Mouse (Mus musculus): ENCODE results near the gene Plcd1. TPM values are rescaled to one million over a fixed set of nuclear protein-coding genes. Genes with fewer than 3 reads are reported as not detected.

The Plcd1 gene
- total RNA-seq, 2 experiments from 2014 or later, result not detected

DNA sequence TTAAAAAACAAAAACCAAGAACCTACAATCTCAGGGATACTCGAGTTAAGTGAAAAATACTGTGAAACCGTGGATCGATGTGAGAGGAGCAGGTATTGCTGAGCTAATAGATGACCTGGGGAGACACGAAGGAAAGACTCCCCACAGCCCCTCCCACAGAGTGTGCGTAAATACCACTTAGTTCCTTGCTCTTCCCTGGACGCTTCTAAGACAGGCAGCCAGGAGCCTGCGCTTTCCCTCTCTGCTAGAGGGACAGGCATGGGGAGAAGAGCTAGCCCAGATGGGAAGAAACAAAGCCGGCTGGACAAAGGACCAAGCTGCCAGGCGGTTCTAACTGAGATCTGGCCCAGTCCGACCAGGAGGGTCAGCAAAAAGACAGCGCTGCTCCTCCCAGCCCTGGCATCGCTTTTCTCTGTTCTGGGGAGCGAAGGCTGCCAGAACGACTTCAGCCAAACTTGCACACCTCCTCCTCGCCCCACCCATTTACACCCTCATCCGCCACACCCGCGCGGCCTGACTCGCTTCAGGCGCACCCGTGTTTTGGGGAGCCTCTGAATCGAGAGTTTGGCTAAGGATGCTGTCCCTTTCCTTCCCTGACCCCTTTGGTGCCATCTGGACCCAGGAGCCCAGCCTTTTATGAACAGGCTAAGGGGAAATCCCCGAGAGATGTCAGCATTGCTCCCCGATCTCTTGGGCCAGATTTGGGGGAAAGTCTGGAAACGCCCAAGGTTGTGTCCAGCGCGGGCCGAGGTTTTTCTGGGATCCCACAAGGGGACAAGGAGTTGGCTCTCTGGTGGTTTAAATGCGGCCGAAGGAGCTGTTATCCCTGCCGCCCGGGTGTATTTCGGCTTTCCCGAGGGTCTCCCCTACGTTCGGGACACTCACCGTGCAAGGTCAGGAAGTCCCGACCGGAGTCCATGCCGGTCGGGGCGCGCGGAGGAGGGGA, 556 bp downstream of the Plcd1 start:
- ATAC-seq (replicated peaks; ENCODE audit: poor library complexity, severe bottlenecking), result no peak

- ATAC-seq (replicated peaks; ENCODE audit: poor library complexity, severe bottlenecking), result no peak
These were observed 1.6 kb downstream of the Plcd1 start for GRCm38 (mm10) chr9:119091581-119092310.

DNA sequence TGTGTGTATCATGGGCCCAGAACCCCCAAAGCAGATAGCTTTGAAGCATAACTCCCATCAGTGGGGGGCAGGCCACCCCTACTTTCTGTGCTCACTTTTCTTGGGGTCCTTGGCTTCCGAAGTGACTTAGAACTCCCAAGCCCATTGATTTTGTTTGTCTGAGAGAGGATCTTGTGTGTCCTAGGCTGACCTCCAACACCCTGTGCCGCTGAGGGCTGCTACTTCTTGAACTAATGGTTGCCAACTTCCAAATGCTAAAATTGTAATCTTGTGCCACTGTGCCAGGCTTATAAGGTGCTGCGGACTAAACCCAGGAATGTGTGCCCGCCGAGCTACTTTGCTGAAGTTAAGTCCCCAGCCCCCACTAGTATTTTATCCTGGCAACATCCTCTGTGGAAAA, 2.8 kb downstream of the Plcd1 start:
- ATAC-seq (replicated peaks; ENCODE audit: poor library complexity, severe bottlenecking), result no peak

- no peak for ATAC-seq (replicated peaks; ENCODE audit: poor library complexity, severe bottlenecking)
These were observed 3.9 kb downstream of the Plcd1 start for GRCm38 (mm10) chr9:119089437-119089836.

DNA sequence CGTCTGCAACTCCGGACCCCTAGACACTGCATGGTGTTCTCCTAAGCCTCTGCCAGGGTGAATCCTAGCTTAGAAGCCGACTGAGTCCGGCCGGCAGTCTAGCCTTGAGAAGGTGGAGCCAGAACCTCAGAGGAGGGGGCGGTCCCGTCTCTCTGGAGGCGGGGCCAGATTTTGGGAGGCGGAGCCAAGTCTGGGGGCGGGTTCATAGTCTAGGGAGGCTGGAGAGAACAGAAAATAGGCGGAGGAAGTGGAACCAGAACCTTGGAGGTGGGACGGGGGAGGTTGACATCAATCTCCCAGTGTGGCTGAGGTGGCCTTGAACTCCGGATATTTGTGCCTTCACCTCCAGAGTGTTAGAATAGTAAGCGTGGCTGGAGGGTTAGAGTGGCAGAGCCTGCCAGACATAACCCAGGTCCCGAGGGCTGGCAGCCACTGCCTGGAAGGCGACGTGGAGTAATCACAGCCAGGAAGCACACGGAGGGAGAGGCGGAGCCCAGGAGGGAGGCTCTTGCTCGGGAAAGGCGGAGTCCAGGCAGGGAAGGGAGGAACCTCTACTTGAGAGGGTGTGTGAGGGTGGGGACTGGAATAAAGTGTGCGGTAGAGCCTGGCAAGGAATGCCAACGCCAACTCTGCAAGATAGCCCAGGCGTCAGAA, 5.0 kb downstream of the Plcd1 start:
- peak; percentile 89 for ATAC-seq (replicated peaks; ENCODE audit: poor library complexity, severe bottlenecking)

- ATAC-seq (replicated peaks; ENCODE audit: poor library complexity, severe bottlenecking), result no peak
These were observed 6.0 kb downstream of the Plcd1 start for GRCm38 (mm10) chr9:119087309-119087708.

GRCm38 (mm10) chr9:119086451-119086850, 6.9 kb downstream of the Plcd1 start:
- no peak for ATAC-seq (replicated peaks; ENCODE audit: poor library complexity, severe bottlenecking)

DNA sequence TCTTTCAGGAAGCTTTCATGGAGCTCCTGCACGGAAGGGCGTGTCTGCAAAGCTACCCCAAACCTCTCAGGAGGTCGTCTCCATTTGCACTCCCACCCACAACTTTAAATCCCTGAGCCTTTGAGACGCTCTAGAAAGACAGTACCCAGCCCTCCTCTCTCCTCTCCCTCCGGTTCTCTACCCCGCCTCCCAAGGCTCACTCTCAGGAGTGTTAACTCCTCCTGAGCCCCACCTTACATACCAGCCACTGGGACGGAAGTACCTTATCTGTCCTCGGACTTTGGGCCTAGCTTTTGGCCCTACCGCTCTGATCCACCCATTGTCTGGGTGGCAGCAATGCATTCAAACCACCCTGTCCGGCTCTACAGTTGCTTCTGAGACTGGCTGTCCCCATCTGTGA, 9.3 kb downstream of the Plcd1 start:
- no peak for ATAC-seq (replicated peaks; ENCODE audit: poor library complexity, severe bottlenecking)

DNA sequence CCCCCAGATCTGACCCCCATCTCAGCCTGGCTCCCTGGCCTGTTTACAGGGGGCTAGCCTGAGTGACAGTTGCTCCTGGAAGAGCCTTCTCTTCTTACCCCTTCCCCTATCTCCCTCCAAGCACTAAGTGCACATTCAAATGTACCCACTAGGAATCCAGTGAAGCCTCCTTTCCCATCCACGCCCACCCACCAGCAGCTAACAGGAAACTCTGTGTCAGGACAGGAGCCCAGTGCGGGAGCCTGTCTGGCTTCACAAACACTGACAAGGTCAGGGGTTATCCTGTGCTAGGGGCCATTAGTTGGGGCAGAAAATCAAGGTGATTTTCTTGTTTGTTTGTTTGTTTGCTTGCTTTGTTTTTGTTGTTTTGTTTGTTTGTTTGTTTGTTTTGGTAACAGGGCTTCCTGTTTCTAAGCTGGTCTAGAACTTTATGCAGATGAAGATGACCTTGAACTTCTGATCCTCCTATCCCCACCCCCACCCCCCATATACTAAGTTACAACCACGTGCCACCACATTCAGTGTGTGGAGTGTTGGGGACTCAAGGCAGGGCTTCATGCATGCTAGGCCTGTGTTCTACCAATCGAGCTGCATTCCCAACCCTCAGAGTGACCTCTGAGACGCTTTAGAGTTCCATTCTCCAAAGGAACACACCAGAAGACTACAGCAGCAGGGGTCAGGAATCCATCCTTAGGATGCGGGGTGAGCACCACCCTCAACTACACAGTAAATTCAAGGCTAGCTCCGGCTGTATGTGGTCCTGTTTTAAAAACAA, 10.5 kb downstream of the Plcd1 start:
- no peak for ATAC-seq (replicated peaks; ENCODE audit: poor library complexity, severe bottlenecking)

- no peak for ATAC-seq (replicated peaks; ENCODE audit: poor library complexity, severe bottlenecking)
These were observed 11.3 kb downstream of the Plcd1 start for GRCm38 (mm10) chr9:119082039-119082438.

DNA sequence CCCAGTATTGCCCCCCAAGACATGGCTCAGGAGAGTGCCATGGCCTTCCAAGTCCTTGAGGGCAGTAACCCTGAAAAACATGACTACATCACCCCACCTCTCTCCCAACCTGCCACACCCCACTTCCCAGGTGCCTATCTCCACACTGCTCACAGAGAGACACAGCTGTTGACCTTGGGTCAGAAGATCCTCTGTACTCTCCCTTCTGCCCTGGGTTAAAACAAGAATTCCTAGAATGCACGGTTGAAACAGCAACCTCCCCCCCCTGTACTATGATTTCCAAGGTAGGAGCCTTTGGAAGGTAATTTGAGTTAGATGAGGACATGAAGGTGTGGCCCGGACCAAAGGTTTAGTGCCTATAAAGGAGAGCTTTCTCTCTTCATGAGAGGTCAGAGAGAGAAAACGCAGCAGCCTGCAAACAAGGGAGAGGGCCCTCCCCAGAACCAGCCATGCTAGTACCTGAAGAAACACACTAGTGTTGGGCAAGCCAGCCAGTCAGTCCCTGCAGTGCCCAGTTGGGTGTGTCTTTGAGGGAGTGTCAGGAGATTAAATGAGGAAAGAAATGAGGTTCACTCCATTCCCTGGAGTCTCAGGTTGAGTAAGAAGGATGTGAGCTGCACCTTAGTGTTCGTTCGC, 13.1 kb downstream of the Plcd1 start:
- no peak for ATAC-seq (replicated peaks; ENCODE audit: poor library complexity, severe bottlenecking)

DNA sequence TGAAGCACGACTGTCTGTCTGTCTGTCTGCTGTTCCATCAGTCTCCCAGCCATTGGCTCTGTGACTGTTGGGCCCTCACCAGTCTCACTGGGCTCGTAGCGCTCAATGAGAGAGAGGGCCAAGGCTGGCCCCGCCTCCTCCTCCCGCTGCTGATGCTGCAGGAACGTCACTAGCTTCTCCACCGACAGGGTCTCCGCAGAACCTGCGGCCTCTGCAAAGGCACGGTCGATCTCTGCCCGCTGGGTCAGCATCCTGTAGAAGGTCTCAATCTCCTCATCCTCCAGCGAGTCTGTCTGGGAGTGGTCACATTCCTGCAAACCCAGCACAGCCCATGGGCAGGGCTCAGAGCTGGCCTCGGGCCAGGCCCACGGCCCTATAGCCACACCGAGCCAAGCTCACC, 17.6 kb downstream of the Plcd1 start:
- peak; percentile 21; the same call in 1 of the 2 replicates for ATAC-seq (replicated peaks; ENCODE audit: poor library complexity, severe bottlenecking)

DNA sequence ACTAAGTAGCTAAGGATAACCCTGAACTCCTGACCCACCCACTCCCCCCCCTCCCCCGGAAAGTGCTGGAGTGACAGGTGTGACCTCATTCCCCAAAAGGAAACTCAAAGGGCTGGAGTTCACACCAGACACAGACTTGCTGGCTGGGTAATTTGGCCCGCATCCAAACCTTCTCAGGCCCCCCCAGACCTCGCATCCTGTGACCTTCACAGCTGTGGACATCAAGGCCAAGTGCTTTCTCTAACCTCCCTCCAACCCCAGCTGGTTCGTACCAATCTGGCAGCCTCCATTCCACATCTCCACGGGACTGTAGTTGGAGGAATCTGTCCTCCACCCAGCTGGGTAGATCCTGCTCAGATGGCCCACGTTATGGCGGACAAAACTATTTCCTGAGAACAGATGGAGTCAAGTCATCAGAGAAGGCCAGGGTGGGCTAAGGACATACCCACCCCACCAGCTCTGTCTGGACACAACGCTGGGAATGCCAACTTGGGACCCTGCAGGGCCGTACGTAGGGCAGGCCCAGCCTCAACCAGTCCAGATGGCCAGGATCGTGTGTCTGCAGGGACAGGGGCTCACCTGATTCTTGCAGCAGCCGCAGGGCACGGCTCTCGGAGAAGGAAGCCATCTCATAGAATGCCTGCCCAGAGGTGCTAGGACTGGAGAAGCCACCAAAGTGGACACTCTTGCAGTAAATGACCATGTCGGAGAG, 20.0 kb downstream of the Plcd1 start:
- ATAC-seq (replicated peaks; ENCODE audit: poor library complexity, severe bottlenecking), result no peak

GRCm38 (mm10) chr9:119071786-119072185, 21.5 kb downstream of the Plcd1 start:
- ATAC-seq (replicated peaks; ENCODE audit: poor library complexity, severe bottlenecking), result no peak

GRCm38 (mm10) chr9:119070173-119070825, 23.0 kb downstream of the Plcd1 start:
- ATAC-seq (replicated peaks; ENCODE audit: poor library complexity, severe bottlenecking), result no peak

DNA sequence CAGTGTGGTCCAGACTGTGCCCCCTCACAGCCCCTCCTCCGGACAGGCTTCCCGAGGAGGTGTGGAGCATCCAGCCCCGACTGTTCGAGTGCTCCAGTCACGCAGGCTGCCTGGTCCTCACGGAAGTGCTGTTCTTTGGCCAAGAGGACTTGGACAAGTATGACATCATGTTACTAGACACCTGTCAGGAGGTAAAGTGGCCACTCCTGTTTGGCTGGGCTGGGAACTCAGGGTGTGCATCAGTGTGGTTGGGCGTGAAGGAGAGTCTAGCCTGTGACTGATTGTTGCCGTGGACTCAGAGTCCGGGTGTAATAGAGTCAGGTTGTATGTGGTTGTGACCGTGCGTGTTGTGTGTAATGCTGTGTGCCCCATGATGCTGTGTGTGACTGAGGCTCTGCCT, 25.0 kb downstream of the Plcd1 start:
- ATAC-seq (replicated peaks; ENCODE audit: poor library complexity, severe bottlenecking), result no peak

GRCm38 (mm10) chr9:119067601-119068000, 25.7 kb downstream of the Plcd1 start:
- peak; percentile 73 for ATAC-seq (replicated peaks; ENCODE audit: poor library complexity, severe bottlenecking)

DNA sequence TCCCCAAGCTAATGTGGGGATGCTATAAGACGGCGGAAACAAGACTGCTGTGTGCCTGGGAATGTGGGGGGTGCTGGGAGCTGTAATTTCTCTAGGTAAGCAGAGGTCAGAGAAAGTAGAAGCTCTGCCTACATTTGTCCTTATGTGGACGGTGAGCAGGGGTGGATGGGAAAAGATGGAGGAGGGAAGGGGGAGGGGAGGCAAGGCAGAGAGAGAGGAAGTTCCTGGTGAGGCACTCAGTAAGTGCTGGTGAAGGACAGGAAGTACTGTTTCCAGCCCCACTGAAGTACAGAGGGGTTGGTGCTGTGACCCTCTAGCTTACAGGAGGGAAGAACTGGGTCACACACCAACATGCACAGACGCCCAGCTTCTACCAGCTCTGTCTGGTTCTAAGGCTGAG, 29.0 kb downstream of the Plcd1 start:
- ATAC-seq (replicated peaks; ENCODE audit: poor library complexity, severe bottlenecking), result peak; percentile 52
